Mouse (Mus musculus) adrenal gland, postnatal 14 days (tissue): ENCODE measurements around the gene Zmynd8. TPM values are rescaled to one million over a fixed set of nuclear protein-coding genes. Genes with fewer than 3 reads are reported as not detected.

ENCODE experiments used
- DNase-seq: peaks from one replicate; pipeline ENCODE4 v3.0.0; 2021; ENCODE audit warnings: mixed read lengths
- total RNA-seq: library from RNA; stranded (reverse); gene quantifications from 2 replicates; pipeline ENCODE4 v1.2.3, GENCODE M21; 2021

The Zmynd8 gene
- total RNA-seq, 1 experiment from 2014 or later: 45.8 TPM

DNA sequence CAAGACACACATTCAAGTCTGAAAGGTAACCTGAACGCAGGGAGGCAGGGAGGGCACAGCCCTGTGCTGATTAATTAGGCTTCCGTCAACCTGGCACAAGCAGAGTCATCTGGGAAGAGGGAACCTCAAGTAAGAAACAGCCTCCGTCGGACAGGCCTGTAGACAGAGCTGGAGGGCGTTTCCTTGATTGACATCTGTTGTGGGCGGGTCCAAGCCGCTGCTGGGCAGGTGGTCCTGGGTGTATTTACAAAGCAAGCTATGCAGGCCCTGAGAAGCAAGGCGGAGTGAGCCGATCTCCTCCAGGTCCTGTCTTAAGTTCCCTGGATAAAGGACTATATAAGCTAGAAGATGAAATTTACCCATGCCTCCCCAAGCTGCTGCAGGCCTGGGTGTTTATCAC lies 65.3 kb downstream of the Zmynd8 start:
- no peak for DNase-seq

DNA sequence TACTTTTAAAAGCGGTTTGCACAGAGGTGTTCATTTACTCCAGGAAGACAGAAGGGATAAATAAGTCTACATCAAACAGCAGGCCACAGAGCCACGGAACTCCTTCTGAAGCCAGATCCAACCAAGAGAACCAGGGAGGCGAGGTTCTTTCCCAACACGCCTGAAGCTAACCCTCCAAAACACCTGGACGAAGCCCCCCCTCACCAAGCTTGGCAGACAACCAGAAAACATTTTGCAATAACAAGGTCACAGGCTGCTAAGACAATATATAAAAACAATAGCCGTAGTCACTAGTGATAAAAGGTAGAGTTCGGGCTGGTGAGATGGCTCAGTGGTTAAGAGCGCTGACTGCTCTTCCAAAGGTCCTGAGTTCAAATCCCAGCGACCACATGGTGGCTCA lies 66.1 kb downstream of the Zmynd8 start:
- DNase-seq: no peak

DNA sequence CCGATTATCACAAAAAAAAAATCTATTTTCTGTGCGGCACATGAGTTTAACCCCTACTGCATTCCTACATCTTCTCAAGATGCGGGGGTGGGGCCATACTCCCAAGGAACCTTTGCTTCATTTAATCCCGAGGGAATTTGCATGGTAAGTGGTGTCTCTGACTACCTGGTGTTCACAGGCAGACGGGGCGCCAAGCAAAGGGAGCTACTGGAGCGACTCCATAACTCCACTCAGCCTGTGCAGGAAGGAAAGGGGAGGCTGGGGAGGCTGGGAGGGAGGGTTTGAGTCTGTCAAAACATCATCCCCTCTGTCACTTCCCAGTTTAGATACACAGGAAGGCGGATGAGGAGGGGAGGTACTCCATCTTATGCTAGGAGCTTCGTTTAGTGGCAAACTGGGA lies 66.5 kb downstream of the Zmynd8 start:
- no peak for DNase-seq

DNA sequence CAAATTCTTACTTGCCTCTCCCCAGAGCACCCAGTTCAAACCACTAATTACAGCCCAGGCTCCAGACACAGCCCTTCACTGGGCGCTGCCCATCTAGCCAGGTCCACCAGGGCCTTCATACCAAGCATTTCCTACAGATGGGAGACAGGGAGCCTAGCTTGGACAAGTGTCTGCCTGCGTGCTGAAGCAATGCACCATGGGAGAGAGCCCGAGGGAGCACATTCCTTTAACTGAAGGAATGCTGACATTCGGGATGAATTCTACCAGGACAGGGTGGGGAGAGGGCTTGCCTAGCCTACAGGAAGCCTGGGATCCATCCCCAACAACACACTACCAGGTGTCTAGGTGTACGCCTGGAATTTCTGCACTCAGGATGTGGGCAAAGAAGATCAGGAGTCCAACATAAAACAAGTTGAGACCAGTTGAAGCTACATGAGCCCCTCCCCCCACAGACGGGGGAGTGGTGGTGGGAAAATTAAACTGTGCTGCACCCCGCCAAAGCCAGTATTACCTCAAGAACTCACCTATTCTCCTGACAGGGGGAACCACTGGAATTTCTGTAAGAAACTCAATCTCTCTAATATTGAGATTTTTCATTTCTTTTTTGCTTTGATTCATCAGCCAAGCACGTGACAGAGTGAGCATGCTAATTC lies 67.1 kb downstream of the Zmynd8 start:
- no peak for DNase-seq

DNA sequence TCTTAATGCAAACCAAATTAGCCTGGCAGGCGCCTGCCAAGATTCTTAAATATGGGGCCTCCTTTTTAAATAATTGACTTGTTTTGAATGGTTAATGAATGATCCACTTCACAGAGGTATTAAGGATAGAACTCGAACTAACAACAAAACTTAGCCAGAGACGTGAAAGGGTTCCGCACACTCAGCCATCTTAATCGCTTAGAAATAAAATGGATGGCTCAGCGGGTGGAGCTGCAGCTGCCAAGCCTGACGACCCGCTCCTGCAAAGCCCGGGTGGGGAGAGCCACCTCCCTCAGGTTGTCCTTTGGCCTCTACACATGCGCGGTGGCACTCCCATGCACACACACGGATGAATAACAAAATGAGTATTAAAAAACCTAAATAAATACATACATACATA lies 70.0 kb downstream of the Zmynd8 start:
- DNase-seq: no peak

DNA sequence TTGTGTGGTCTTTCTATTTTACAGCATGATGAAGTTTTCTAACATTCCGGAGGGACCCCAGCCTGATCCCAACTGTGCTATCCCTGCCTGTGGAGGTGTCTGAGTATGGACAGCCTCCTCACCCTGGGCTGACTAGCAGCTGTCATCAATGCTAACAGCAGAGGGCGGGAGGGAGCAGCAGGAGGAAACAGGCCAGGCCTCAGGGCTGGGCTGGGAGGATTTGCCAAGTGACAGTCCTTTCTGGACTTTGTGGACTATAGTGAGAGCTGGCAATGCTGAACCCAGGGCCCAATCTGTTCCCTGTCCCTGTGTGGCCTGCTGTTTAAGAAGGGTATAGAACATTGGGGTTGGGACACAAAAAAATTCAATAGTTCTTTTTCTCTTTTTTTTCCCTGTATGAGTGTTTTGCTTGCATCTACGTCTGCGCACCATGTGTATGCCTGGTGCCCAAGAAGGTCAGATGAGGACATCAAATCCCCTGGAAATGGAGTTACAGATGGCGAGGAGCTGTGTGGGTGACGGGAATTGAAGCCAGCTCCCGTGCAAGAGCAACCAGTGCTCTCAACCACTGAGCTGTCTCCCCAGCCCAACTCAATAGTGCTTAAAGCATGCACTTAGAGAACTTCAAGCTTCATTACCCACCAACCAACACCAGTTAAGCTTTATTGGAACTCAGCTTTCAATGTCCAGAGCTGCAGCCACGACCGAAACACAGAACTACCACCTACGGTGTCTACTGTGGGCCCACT lies 72.7 kb downstream of the Zmynd8 start:
- peak; percentile 91 for DNase-seq

DNA sequence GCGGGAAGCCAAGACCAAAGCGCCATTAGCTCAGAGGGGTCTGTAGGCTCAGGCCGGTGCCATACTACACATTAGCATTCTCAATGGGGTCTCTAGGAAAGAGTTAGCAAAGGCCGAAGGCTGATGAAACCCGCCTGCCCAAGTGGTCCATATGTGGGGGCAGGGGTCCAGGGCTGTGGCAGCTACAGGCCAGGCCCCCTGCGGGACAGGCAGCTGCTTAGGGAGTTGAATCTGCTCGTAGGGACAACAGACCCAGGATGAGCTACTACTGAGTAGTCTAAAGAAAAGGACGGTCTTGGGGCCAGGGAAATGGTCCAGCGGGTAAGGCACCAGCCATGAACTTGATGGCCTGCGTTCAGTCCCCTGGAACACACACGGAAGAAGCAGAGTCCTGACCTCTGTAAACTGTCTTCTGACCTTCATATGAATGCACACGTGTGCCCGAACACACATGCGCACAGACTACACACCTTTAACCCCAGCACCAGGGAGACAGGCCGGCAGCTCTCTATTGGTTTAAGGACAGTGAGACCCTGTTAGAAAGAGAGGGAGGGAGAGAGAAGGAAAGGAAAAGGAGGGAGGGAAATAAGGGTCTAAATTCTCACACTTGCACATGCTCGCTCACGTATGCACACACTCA lies 73.4 kb downstream of the Zmynd8 start:
- no peak for DNase-seq

DNA sequence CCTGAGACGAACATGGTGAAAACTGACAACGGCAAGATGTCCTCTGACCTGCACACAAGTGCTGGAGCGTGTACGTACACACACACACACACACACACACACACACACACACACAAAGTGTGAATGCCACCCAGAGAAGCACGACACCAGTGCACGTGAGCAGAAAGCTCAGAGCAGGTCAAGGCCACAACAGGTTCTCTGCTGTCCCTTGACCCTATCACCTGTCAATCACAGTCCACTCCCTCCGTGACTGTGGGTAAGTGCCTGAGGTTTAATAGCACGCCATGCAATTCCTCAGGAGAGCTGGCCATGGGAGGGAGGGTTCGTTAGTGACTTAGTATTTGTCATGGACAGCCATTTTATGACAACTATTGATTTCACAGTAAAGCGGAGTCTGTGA lies 74.0 kb downstream of the Zmynd8 start:
- no peak for DNase-seq

DNA sequence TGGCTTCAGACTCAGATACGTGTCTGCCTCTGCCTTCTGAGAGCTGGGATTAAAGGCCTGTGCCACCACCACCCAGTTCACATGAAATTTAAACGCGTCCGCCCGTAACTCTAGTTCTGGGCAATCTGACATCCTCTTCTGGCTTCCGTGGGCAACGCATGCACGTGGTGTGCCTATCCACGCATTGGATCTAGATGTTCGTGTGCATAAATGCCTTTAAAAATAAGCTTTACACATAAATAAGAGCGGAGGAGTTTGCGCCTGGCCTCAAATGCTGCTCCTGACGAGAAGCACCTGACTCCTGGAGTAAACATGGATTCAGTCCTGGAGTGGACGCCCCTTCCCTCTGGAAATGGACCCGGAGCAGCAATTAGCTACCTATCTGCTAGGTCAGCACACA lies 76.3 kb downstream of the Zmynd8 start:
- DNase-seq: no peak

DNA sequence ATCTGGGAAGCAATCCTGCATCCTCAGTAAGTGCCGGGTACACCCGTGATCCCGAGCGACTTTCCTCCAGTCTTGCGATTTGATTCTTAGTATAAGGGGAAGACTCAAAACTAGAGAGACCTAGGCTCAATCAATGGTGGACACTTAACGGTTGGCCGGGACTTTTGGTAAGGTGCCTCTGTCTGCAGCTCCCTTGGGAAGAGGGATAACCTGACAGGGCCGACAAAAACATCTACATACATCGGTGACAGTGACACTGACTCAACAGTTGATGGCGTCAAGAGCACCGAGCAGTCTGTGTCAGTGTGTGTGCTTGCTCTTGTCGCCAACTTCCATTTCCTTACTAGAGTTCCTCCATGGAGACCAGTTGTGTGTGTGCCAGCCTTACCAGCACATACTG lies 77.1 kb downstream of the Zmynd8 start:
- no peak for DNase-seq

DNA sequence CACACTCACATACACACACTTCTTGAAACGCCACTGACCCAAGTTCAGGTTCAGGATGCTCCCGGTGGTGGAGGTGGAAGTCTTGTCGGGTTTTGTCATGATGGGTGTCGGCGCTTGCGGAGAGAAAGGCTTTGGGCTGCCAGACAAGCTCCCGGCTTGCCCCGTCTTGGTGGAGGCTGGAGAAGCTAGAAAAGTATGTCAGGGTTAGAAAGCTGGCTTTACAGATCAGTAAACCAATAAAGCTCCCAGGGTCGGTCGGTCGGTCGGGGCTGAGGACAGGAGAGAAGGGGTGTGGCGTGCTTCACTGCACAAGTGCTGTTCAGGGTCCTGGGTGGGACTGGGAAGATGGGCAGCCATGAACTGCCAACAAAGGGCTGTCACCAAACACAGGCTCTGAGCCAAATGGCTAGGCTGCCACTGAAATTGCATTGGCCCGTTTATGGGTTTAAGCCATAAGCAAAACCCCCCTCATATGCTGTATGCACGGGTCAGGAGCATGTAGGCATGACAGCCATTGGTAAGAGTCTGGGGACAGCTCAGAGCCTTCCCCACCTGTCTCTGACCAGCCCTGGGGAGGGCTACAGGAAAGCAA lies 78.2 kb downstream of the Zmynd8 start:
- no peak for DNase-seq

DNA sequence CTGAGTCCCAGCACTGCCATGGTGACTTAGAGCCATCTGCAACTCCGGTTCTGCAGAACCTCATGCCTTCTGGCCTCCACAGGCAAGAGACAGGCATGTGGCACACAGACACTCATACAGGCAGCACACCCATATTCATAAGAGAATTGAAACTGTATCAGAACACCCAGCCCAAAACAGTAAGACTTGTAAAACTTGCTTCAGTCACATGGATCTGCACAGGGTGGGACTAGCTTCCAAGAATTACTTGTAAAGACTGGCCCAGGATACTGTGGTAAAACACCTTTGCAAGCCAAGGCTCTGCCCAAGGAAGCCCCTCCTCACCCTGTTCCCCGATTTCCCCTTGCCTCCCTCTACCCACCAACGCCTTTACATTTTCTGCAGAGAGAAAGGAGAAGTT lies 78.7 kb downstream of the Zmynd8 start:
- DNase-seq: no peak

DNA sequence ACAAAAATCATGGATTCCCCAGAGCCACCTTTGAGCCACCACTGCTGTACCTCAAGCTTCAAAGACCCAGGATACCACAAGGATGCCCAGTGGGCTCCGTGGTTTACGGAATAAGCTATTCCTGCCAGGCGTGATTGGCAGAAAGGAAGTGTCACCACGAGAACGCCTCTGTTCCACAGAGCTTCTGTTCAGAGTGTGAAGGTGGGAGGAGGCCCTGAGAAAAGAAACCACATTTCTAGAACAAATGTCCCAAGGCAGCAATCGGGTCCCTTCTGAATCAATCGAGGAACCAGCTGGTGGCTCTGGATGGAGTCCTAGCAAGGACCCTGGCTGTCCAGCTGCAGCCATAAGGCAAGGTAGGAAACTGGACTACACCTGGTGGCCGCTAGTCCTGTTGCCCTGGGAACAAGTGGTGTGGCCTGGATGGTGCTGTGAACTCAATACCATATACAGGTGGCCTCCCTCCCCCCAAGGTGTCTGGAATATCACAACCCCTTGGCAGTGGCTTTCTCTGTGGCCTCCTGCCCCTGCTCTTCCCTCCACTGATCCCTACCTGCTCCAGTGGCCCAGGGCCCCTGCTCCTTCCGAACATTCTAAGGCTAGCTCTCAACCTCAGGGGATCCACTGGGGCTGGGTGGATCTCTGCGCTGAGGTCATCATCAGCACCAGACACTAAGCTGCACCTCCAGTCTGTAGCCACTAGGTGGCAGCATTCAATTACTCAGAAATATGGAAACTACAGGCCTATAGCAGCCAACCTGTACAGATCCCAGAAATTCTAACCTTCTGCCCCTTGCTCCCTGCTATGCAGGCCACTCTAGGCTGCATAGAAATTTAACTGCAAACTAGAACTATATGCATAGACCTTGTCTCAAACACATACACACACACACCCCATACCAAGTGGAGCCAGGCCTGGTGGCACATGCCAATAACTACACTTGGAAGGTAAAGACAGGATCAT lies 79.5 kb downstream of the Zmynd8 start:
- peak; percentile 75 for DNase-seq

DNA sequence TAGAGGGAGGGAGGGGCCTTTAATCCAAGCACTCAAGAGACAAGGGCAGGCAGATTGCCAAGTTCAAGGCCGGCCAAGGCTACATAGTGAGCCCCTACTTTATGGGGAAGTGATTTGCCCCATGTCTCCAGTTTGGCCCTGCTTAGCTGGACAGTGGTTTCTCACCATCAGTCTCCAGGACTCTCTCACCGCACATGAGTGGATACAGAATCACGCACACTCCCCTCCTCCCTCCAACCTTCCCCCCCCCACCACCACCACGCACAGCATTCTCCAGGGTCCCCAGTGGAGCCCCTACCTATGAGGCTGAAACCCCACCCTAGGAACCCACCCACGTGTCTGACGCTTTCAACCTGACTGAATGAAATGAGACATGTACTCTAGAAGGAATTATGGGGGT lies 80.2 kb downstream of the Zmynd8 start:
- DNase-seq: no peak

DNA sequence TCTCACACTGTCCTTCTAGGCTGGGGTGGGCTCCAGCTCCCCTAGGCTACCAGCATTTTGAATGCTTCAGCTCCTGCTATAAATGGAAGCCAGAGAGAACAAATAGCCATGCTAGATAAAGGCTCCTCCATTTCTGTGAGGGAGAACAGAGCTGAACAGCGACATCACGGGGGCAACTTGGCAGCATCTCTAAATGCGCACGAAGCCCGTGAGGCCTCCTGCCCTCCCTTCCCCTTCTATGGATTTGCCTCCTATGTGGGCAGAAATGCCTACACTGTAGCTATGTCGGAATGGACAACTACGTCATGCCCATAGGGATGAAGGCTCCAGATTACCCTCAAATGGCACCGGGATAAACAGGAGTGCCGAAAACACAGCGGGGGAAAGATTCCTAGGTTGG lies 81.4 kb downstream of the Zmynd8 start:
- DNase-seq: no peak

DNA sequence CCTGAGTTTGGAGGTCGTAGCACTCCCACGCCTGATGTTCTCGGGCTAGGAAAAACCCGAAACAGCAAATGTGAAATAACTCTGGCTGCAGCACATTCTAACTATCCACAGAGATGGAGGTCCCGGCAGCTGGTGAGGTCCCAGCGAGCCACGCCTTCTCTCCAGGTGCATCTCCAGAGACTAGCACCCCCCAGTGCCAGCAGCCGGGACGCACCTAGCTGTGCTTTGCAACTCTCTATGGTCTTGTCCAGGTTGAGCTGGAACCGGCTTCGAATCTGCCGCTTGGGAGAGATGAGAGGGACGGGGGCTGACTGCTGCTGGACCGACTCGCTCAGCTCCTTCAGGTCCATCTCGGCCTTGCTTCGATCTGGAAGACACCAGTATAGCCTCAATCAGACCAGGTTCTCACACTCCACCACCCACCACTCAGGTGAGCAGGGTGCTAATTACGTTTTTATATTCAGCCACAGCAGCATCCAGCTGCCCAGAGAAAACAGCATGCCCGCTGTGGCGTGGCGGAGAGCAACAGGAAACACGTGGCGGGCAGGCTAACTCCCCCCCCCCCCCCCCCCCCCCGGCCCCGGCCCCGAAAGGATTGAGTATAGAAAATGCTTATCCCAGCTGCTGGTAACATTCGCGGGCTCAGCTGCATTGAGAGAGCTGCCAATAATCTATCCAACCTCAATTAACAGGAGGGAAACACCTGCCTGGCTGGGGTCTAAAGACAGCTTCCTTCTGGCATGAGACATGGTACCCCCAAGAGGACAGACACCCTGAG lies 83.5 kb downstream of the Zmynd8 start:
- no peak for DNase-seq

DNA sequence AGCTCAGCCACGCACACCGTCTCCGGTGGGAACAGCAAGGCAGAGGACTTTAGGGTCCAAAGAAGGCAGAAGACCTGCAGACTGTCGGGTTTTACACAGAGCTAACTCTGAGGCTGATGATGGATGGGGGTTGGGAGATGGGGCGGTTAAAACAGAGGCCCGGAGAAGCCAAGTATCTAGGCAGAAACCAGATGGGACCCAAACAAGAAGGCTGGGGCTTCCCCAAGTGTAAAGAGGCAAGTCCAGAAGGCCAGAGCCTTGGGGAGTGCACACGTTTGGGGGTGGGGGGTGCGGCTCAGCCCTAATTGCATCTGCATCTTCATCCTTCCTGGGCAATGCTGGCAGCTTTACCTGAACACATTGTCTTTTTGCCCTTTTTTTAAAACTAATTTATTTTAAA lies 85.9 kb downstream of the Zmynd8 start:
- DNase-seq: no peak

DNA sequence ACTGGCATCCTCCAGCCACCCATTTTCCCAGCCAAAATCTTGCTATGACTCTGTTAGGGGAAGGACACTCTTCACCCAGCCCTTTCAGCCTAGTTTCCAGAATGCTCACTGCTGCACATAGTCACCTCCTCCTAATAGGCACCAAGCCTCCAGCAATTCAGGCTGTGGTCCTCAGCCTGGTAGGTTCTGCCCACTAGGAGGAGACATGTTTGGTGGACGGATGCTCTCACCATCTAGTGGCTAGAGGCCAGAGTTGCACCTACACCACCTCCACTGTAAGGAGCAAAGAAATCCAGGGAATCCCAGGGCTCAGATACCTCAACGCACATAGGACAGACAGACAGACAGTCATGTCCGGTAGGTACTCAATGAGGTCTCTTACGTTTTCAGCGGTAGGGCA lies 87.3 kb downstream of the Zmynd8 start:
- peak; percentile 84 for DNase-seq

DNA sequence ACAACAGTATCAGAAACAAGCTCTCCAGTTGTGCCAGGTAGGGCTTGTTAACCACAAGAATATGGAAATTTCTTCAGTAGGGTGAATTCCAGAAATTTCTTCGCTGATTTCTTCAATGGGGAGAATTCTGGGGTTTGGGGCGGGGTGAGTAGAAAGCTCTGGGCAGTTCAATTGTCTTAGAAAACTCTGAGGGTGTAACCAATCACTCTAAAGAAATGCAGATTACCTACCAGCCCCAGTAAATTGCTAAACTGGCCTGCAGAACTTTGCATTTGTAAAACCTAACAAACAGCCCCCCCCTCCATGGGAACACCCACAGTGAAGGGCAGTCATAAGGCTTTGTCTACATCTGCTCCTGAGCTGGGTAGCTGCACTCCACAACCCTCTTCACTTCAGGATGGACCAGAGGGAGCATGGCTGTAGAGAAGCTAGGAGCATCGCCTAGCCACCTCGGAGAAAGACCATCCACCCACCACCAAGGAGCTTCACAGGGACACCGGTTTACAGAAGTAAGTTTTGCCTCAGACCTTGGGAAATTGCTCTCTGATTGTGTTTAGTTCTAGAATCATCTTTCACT lies 88.8 kb downstream of the Zmynd8 start:
- DNase-seq: no peak

DNA sequence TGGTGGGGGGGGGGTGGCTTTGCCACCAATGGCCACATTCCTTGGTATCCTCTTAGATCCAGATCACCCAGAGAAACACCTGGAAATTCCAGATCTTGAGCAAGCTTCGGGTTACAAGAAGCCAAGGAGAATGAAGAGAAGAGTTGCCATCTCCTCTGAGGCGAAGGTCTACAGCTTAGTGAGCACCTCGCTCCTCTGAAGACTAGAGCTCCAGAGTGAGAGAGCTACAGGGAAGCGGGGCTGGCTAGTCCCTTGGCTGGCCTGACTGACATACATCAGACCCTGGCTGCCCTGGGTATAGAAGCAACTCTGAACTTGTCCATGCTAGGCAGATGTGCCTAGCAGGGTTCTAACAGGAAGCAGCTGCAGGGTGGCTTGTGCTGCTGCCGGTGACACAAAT lies 89.7 kb downstream of the Zmynd8 start:
- no peak for DNase-seq
